Mouse (Mus musculus) c-Kit-negative CD71-positive TER-119-positive erythroid progenitor cells, embryonic 14.5 days (primary cell): ENCODE measurements around the gene Cct5.
A peak's percentile ranks its signal among the peaks of the same experiment; 100 is the strongest.
"Not testable (repeated sequence)": the region's sequence is repeated elsewhere in the genome, so short reads cannot be mapped to it uniquely, and the experiment has no call there.

ENCODE experiments used
- DNase-seq: peaks from one replicate; pipeline ENCODE4 v3.0.0-alpha.2; 2013; ENCODE audit warnings: low read depth, low spot score

Cct5 gene

GRCm38 (mm10) chr15:31601279-31601645 is 342 bp downstream of the Cct5 start:
- DNase-seq: no peak

GRCm38 (mm10) chr15:31599834-31600233 is 1.8 kb downstream of the Cct5 start:
- no peak for DNase-seq

- no peak for DNase-seq
These were observed 6.0 kb downstream of the Cct5 start for GRCm38 (mm10) chr15:31595651-31596050.

GRCm38 (mm10) chr15:31594260-31594659 is 7.3 kb downstream of the Cct5 start:
- no peak for DNase-seq

- no peak for DNase-seq
These were observed 9.1 kb downstream of the Cct5 start for GRCm38 (mm10) chr15:31592531-31592930.

GRCm38 (mm10) chr15:31590176-31590575 is 11.4 kb downstream of the Cct5 start:
- DNase-seq: no peak

DNA sequence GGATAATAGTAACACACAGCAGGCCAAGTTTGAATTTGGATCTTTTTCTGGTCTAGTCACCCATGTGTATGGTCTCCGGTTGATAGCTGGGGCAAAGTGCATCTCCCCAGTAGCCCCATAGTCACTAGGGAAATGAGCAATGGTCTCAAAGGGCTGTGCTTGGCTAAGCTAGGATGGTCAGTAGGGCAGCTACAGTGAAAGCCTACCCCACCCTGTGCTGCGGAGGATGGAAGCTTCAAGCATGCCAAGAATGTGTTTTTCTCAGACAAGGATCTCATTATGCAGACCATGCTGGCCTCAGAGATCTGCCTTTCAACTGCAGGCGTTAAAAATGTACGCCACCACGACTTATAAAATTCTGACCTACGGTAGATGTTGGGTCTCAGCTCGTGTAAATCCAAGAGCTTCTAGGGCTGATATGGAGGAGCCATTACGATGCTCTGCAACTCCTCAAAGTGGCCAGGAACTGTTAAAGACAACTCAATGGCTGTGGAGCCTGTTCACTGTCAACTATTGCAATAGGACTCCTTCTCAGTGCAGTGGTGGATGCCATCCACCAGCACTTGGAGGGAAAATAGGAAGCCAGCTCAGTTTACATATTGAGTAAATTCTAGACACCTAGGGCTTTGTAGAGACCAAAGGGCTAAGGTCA is 12.5 kb downstream of the Cct5 start:
- no peak for DNase-seq

DNA sequence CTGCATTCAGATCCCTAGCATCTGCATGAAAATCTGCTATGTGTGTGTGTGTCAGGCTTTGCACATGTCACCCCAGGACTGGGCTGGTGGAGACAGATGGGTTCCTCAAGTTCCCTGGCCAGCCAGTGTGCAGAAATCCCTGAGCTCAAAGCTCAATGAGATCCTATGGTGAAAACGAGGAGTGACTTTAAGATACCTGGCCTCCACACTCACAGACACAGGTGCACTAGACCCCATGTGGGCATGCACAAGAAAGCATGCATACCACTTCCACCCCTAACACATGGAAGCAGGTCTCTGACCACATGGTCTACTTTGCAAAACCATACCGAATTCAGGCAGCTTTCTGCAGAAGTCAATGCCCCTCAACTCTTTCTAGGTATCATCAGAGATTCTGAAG is 13.8 kb downstream of the Cct5 start:
- DNase-seq: no peak

DNA sequence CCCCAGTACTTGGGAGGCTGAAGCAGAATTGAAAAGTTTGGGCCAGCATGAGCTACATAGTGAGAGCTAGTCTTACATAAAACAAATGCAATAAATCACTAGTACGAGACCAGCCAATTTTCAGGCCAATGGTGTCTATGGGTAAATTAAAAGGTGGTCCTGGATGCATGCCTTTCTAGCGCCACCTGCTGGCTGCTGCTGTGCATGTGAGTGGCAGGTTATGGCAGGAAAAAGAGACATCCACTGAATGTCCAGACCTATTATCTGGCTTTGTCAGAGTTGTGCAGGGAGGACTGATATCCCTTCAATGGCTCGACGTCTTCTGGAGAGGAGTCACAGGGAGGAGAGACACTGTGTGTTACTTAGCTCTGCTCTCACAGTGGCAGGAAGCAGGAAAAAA is 15.1 kb downstream of the Cct5 start:
- peak; percentile 58 for DNase-seq

DNA sequence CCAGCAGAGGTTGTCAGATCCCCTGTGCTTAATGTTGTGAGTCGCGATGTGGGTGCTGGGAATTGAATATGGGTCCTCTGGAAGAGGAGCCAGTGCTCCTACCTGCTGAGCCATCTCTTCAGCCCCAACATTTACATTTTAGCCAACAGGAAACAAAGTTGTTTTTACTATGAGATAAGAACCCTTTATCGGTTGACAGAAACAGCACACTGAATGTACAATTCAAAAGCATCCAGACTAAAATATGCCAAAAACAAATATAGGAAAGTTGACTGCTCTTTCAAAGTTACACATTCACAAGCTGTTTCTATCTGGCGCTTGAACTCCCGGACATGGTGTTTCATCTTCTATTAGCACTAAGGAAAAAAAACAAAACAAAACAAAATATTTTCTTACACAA is 15.5 kb downstream of the Cct5 start:
- no peak for DNase-seq

DNA sequence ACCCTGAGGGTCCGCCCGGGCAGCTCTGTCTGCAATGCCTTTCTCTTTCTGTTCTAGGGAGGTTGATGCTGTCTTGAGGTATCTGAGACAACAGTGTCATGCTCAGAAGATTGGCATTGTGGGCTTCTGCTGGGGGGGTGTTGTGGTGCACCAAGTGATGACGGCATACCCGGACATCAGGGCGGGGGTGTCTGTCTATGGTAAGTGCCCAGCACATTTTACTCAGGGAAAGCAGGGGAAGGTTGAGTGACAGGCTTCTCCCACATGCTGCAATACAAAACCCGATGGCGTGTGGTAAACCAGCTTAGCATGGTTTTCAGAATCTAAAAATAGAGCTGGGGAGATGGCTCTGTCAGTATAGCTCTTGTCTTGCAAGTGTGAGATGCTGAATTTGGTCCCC is 16.4 kb downstream of the Cct5 start:
- no peak for DNase-seq

GRCm38 (mm10) chr15:31583304-31584085 is 18.1 kb downstream of the Cct5 start:
- no peak for DNase-seq

DNA sequence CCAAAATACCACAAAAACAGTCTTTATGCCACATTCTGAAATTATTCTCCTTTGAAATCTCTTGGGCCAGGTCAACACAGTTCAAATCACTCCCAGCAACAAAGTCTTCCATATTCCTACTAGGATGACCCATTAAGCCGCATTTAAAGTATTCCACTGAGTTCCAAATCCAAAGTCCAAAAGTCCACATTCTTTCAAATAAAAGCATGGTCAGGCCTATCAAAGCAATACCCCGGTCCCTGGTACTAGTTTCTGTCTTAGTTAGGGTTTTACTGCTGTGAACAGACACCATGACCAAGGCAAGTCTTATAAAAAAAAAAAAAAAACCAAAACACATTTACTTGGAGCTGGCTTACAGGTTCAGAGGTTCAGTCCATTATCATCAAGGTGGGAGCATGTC is 20.5 kb downstream of the Cct5 start:
- not testable (repeated sequence) for DNase-seq

- no peak for DNase-seq
These were observed 25.5 kb downstream of the Cct5 start for GRCm38 (mm10) chr15:31576076-31576475.

DNA sequence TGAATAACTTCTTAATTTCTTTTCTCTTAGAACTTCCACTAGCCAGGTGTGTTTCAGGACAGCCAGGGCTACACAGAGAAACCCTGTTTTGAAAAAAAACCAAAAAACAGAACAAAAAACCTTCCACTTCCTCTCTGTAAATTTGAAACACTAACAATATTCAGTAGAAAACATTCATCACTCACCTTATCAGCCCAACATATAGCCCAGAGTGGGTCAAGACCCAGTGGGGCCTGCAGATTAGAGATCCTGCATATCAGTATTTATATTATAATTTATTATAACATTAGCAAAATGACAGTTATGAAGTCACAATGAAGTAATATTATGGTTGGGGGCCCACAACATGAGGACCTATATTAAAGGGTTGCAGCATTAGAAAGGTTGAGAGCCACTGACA is 27.9 kb downstream of the Cct5 start:
- no peak for DNase-seq

- no peak for DNase-seq
These were observed 28.3 kb downstream of the Cct5 start for GRCm38 (mm10) chr15:31573287-31573686.

DNA sequence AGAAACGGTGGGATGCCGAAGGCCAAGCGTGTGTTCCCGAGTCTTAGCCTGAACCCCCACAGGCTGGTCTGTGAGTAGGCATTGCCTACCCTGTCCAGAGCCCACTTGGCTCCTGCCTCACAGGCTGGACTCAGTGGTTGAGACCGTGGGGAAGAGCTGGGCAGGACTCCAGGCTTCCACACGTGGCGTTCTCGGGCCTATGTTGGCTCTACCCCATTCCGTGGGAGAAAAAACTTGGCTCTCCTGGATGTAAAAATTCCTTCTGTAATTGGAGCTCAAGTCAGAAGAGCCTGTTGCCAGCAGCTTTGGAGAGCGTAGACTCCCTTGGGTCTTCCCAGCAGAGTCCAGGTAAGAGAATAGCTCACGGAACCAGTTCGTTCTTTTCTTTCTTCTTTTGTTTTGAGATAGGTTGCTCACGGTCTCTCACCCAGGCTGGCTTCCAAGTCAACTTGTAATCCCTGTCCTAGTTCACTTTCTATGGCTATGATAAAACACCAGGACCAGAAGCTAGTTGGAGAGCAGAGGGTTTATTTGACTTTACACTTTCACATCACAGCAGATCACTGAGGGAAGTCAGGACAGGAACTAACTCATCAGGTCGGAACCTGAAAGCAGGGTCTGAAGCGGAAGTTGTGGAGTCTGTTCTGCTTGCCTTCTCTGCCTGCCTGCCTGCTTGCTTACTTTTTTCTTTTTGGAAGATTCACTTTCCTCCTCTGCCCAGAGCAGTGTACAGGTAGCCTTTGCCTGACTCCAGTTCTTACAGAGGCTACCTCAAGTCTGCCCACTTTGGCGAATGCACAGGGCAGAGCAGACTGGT is 29.5 kb downstream of the Cct5 start:
- DNase-seq: no peak

DNA sequence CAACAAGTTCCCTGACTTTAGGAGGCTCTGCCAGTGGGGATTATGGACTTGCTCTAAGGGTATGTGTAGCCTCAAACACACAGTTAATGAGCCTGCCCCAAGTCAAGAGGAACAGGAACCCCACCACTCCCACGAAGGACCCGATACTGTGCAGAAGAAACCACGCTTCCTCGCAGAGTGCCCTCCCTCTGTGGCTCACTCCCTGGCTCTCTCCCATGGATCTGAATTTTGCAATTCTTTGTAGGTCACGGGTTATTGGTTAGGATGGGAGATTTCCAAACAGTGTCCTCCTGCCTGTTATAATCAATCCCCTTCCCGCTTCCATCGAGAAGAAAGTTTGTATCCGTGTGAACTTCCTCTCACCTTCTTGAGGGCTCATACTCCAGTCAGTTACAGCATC is 30.6 kb downstream of the Cct5 start:
- no peak for DNase-seq

DNA sequence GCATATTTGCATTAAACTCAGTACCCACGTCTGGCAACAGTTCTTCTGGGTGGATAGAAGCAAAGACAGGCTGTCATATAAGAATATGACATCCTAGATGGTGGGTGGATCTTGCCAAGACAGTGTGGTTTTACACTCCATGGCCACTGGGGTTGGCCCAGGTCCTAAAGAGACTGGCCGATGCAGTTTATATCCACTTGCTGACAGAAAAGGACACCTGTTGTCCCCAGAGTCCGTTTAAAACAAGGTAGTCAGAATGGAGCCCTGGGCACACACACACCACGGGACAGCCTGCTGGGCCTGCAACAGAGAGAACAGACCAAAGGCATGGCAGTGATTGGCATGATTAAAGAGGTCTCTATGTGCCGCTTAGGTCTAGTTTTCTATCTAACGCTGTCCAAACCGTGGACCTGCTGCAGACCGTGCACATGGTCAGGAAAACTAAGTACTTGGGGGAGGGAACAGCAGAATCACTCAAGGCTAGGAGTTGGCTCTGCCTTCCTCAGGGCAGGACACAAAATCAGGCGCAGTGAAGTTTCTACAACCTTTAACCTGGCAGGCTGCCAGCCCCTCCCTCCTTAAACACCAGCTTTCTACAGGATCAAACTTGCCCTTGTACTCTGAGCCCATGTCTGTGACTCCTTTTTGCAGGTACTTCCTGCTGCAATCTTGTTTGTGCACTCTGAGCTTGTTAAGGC is 32.1 kb downstream of the Cct5 start:
- DNase-seq: no peak

DNA sequence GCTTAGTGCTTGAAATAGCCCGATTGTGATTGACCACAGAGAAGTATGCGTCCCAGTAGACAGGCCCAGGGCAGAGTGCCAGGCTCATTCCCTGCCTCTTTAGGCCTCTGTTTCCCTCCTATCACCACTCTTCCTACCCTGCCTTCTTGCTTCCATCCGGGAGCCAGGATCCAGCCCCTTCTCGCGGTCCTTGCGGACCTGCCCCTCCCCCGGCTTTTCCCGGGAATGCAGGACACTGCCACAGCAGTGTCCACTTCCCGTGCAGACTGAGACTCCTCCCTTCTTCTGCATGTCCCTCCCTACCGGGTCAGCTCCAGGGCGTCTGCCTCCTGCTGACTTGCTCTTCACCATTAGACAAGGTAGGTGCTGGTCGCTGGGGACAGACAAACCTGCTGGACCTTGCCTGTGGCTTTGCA is 33.0 kb downstream of the Cct5 start:
- no peak for DNase-seq

- DNase-seq: no peak
These were observed 34.2 kb downstream of the Cct5 start for GRCm38 (mm10) chr15:31567431-31567830.

DNA sequence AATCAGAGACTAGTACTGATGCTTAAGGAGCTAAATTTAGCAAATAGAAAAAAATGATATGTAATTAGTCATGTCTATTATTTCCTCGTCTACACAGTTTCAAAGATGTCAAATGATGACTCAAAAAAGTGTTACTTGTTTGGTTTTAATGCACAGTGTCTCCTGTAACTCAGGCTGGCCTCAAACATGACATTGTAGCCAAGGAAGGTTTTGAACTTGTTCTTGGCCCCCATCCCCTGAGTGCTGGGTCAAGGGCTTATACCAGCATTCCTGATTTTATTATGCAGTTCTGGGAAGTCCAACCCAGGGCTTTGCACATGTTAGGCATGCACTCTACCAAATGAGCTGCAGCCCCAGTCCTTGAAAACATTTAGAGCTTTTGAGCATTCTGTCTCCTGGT is 35.8 kb downstream of the Cct5 start:
- DNase-seq: no peak
